Mouse (Mus musculus): ENCODE results near the gene Gm10382.

Gm10382 gene

GRCm38 (mm10) chr5:125389131-125389578 lies at the start of gene Gm10382:
Gene Gm10382, plus strand, starts transcription at chr5:125389322.
- DNase-seq (ENCODE audit: low read depth, low spot score), result no peak

- no peak for DNase-seq (ENCODE audit: low read depth, low spot score)
Measured at GRCm38 (mm10) chr5:125339851-125340531, 49.1 kb upstream of the Gm10382 start.

GRCm38 (mm10) chr5:125340547-125341262 lies 48.4 kb upstream of the Gm10382 start, which contains the start of gene Scarb1:
Gene Scarb1, minus strand, starts transcription at chr5:125341094.
- DNase-seq (ENCODE audit: low read depth, low spot score), result no peak

- DNase-seq (ENCODE audit: low read depth, low spot score), result no peak
Measured at GRCm38 (mm10) chr5:125341459-125342090, 47.5 kb upstream of the Gm10382 start.

GRCm38 (mm10) chr5:125344296-125344695 lies 44.8 kb upstream of the Gm10382 start:
- no peak for DNase-seq (ENCODE audit: low read depth, low spot score)

GRCm38 (mm10) chr5:125348067-125348466 lies 41.1 kb upstream of the Gm10382 start:
- no peak for DNase-seq (ENCODE audit: low read depth, low spot score)

- DNase-seq (ENCODE audit: low read depth, low spot score), result no peak
Measured at GRCm38 (mm10) chr5:125348487-125348886, 40.6 kb upstream of the Gm10382 start.

- no peak for DNase-seq (ENCODE audit: low read depth, low spot score)
Measured at GRCm38 (mm10) chr5:125349391-125349790, 39.7 kb upstream of the Gm10382 start.

GRCm38 (mm10) chr5:125351057-125351456 lies 38.1 kb upstream of the Gm10382 start:
- no peak for DNase-seq (ENCODE audit: low read depth, low spot score)

- no peak for DNase-seq (ENCODE audit: low read depth, low spot score)
Measured at GRCm38 (mm10) chr5:125351939-125352338, 37.2 kb upstream of the Gm10382 start.

GRCm38 (mm10) chr5:125352781-125353294 lies 36.3 kb upstream of the Gm10382 start:
- no peak for DNase-seq (ENCODE audit: low read depth, low spot score)

- DNase-seq (ENCODE audit: low read depth, low spot score), result no peak
Measured at GRCm38 (mm10) chr5:125354885-125355492, 34.1 kb upstream of the Gm10382 start.

- DNase-seq (ENCODE audit: low read depth, low spot score), result no peak
Measured at GRCm38 (mm10) chr5:125355650-125356049, 33.5 kb upstream of the Gm10382 start.

GRCm38 (mm10) chr5:125357543-125358269 lies 31.4 kb upstream of the Gm10382 start:
- no peak for DNase-seq (ENCODE audit: low read depth, low spot score)

GRCm38 (mm10) chr5:125358270-125358608 lies 30.9 kb upstream of the Gm10382 start:
- no peak for DNase-seq (ENCODE audit: low read depth, low spot score)

- DNase-seq (ENCODE audit: low read depth, low spot score), result no peak
Measured at GRCm38 (mm10) chr5:125360566-125360965, 28.6 kb upstream of the Gm10382 start.

- no peak for DNase-seq (ENCODE audit: low read depth, low spot score)
Measured at GRCm38 (mm10) chr5:125360981-125361510, 28.1 kb upstream of the Gm10382 start.

- no peak for DNase-seq (ENCODE audit: low read depth, low spot score)
Measured at GRCm38 (mm10) chr5:125363894-125364293, 25.2 kb upstream of the Gm10382 start.

GRCm38 (mm10) chr5:125364851-125365429 lies 24.2 kb upstream of the Gm10382 start:
- DNase-seq (ENCODE audit: low read depth, low spot score), result no peak

- DNase-seq (ENCODE audit: low read depth, low spot score), result no peak
Measured at GRCm38 (mm10) chr5:125368156-125368555, 21.0 kb upstream of the Gm10382 start.

GRCm38 (mm10) chr5:125368568-125368967 lies 20.6 kb upstream of the Gm10382 start:
- no peak for DNase-seq (ENCODE audit: low read depth, low spot score)

Data from brain, embryonic 18.5 days (tissue).